Mouse (Mus musculus) left cerebral cortex, postnatal 36 days (tissue): Measurements from ENCODE around the gene Anp32e. TPM values are rescaled to one million over a fixed set of nuclear protein-coding genes. Genes with fewer than 3 reads are reported as not detected.
"Not testable (repeated sequence)": the region's sequence is repeated elsewhere in the genome, so short reads cannot be mapped to it uniquely, and the experiment has no call there.

Experiments
- DNase-seq, 2 experiments: peaks; one replicate each; pipeline ENCODE4 v3.0.0; 2021 to 2022; ENCODE audit warnings: low spot score in 2 of 2, mixed read lengths in 1 of 2
- intact Hi-C: fragments of 180-260 bp; cut with DNase I; formaldehyde crosslinking; loops from one replicate; pipeline ENCODE4 v1.15.1; 2025
- total RNA-seq, 2 experiments: library from RNA; stranded (reverse); gene quantifications; 2 replicates each; pipeline ENCODE4 v1.2.3; 2021

Gene Anp32e
- total RNA-seq, 2 experiments from 2014 or later: 87.9 to 91.2 TPM

DNA sequence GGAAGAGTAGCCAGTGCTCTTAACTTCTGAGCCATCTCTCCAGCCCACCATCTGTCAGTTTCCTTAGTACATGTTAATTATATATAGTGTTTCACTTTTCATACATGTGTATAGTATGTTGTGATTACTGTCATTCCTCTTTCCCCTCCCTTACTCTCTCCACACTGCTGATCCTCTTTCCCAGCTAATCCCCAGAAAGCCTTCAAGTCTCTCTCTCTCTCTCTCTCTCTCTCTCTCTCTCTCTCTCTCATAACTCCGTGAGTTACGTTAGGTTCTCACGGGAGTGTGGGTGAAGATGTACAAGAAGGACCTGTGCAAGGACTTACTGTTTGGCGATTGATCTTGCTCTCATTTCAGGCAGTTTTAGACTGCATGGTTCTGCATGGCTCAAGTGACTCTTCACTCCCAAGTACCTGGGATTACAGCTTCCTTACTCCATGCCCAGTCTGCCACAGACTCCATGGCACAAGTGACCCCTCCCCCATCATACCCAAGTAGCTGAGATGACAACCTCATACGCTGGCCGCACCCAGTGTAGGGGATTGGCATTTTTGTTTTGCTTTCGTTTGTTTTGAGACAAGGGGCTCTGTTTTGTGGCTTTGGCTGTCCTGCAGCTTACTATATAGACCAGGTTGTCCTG, 4.2 kb downstream of the Anp32e start:
- intact Hi-C loops: no loop called here
- no peak for DNase-seq

DNA sequence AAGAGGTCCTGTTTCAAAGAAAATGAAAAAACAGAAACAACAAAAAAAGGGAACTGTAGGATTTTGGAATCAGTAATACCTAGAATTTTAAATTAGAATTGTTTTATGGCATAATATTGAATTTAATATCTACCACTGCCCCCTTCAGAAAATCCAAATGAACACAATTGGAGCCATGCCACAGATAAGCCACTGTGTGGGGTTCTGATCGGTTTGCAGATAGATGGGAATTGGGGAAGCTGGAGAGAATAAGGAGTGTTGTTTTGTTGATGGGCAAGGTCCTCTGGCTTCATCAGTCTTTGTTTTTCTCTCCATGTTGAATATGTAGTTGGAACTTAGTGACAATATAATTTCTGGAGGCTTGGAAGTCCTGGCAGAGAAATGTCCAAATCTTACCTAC, 5.4 kb downstream of the Anp32e start:
- intact Hi-C loops: no loop called here
- no peak for DNase-seq

DNA sequence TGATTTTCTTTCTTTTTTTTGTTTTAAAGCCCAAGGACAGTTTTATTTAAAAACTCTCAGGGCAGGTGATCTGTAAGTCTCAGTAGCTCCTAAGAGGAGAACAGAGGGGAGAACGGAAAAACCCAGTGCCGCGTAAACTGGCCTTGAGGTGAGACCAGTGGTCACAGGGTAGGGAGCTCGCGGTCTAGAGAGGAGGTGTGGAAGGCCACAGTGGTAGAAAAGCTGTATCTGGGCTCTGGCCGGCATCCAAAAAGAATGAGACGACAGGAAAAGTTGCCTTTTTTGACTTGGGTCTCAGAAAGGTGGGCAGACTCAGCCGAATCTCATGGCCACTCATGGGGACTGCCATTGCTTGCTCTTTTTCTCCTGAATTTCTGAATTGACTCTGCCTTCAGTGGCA, 9.2 kb downstream of the Anp32e start:
- no peak for DNase-seq
- intact Hi-C loops: no loop called here

DNA sequence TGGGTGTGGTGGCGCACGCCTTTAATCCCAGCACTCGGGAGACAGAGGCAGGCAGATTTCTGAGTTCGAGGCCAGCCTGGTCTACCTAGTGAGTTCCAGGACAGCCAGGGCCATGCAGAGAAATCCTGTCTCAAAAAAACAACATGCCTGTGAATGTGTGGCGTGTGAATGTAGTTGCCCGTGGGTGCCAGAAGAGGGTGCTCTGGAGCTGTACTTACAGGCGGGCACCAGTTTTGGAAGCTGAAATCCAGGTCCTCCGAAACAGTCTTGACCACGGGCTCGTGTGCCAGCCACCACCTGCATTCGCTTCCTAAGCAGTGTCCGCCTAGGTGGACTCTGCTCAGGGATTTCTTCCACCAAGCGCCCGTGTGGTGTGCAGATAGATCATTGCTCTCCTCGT, 9.8 kb downstream of the Anp32e start:
- intact Hi-C loops: no loop called here
- no peak for DNase-seq

DNA sequence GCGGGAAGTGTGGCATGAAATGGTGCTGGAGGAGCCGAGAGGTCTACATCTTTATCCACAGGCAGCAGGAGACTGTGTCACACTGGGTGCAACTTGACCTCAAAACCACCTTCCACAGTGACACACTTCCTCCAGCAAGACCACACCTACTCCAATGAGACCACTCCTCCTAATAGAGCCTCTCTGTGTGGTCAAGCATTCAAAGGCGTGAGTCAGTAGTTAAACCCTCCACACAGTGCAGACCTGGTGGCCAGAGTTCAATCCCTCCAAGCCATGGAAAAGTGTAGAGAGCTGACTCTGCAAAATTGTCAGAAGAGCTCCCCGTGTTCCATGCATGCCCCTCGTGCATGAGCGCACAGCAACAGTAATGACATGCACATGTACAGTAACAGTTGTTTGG, 13.7 kb downstream of the Anp32e start:
- DNase-seq: no peak
- intact Hi-C loops: no loop called here

DNA sequence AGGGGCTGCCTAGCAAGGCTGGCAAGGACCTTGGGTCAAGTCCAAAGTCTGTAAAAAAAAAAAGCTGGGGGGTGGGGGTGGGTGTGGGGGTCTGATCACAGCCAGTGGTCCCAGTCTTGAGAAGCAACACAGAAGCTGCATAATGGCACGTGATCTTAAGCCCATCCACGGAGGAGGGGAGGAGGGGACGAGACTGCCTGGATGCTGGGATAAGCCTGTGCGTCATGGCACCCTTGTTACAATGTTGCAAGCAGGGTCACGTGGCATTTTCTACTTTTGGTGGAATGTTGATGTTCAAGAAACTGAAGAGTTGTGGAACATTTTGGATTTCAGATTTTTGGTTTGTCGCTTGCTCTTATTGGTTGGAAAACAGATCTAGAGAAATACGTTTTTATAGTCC, 14.2 kb downstream of the Anp32e start:
- no peak for DNase-seq
- intact Hi-C loops: no loop called here

DNA sequence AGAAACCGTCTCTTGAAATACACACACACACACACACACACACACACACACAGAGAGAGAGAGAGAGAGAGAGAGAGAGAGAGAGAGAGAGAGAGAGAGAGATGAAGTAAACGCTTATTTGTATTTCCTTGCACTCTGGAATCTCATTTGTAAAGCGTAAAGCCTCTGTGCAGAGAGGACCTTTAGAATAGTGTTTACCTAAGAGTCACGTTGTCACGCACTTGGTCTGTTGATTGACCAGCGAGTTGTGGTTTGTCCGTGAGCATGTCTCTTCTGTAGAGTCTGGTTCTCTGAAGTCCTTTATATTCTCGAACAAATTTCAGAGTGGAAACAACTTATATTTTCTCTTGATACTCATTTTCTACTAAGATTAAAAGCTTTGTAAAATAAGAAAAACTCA, 15.7 kb downstream of the Anp32e start:
- no peak for DNase-seq
- intact Hi-C loops: no loop called here

DNA sequence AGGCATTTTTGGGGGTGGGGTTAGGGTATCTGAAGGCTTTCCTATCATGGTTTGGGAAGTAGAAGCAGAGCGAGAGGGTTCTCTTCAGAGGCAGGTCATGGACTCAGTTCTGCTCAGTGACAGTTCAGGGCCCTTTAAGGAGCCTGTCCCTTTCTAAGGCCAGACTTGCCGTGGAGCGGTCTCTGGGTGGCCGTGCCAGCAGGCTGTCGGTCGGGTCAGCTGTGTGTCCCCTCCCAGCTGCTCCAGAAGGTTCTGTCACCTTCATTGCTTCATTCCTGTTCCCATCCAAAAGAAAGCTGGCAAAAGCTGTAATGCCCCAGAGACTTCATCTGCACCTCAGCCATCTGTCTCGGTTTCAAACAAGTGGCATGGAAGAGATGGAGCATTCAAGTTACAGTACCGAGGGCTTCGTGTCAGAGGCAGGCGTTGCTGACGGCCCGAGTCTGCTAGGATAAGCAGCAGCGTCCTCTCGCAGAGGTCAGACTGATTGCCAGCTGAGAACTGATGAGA, 16.7 kb downstream of the Anp32e start:
- DNase-seq: no peak
- intact Hi-C loops: no loop called here

DNA sequence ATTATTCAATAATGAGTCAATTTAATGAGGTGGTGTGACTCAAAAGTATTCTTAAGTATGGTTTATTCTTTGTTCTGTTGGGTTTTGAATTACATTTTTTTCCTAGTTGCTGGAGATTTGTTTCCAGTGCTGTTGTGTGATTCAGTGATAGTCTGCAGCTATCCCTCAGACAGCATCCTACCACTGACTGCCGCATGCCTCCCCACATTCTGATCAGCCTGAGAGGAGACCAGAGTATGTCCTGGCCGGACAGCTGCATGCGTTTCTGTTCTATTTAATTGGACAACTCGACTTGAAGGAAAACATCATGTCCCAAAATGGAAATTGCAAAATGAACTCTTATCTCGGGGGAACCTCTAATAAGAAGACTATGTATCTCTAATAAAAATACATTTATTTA, 19.3 kb downstream of the Anp32e start:
- intact Hi-C loops: no loop called here
- DNase-seq: no peak

DNA sequence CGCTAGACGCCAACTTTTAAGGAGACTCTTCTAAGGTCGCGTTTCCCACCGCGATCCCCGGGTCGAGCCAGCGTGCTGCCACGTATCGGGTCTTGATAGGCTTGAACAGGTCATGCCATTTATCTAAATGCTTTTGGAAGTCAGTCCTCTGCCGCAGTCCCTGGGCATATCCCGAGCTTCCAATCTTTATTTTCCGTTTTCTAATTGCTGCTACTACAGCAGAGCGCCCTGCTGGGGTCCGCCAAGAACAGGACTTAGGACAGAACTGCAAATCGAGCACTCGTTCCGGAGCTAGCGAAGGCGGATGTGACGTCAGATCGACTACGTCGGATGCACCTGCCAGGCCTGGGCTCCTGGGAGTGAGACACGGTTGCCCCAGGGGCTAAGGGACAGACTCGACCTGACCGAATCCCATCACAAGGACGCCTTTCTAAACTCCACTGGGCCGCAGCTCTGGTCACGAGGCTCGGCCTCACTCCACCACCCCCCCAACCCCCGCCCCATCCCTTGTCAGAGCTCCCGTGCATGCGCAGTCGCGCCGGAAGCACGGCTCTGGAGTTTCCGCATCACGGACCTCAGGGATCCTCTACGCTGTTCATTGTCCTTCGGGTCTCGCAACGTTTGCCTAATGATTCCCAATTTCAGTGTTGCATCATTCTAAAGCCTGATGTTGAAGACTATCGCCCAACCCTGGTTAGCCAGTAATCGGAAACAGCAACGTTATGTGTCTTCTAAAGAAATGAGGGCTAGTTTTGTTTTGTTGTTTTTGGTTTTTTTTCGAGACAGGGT, 21.9 kb downstream of the Anp32e start:
- peak; percentile 92 to 94 for DNase-seq
- intact Hi-C loops: loop anchor here (5.0 kb wide), 1 partner anchor 191 kb away; no protein-coding TSS in a partner anchor

DNA sequence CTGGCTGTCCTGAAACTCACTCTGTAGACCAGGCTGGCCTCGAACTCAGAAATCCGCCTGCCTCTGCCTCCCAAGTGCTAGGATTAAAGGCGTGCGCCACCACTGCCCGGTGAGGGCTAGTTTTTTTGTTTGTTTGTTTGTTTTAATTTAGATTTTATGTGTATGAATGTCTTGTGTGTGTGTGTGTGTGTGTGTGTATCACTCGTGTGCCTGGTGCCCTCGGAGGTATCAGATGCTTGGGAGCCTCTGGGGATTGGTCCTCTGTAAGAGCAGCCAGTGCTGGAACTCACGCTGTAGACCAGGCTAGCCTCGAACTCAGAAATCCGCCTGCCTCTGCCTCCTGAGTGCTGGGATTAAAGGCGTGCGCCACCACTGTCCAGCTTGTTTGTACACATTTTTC, 22.5 kb downstream of the Anp32e start:
- DNase-seq: not testable (repeated sequence)
- intact Hi-C loops: loop anchor here (5.0 kb wide), 1 partner anchor 191 kb away; no protein-coding TSS in a partner anchor

DNA sequence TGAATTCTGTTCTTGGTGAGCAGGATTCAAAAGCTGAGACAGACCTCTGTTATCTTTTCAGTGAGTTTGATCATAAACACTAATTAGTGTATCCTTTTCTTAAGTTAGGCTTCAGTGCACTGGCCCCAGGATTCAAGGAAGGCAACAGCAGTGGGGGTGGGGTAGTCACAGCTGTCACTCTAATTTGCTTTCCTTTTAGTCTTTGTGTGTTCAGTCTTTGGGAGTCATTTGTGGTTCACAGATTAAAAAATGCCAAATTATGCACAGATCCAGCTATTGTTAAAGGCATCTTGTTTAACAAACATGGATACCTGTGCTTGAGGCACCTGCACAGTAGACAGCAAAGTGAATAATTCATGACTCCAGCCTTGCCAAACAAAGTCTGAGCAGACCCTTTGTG, 24.0 kb downstream of the Anp32e start:
- no peak for DNase-seq
- intact Hi-C loops: loop anchor here (5.0 kb wide), 1 partner anchor 189 kb away; no protein-coding TSS in a partner anchor

DNA sequence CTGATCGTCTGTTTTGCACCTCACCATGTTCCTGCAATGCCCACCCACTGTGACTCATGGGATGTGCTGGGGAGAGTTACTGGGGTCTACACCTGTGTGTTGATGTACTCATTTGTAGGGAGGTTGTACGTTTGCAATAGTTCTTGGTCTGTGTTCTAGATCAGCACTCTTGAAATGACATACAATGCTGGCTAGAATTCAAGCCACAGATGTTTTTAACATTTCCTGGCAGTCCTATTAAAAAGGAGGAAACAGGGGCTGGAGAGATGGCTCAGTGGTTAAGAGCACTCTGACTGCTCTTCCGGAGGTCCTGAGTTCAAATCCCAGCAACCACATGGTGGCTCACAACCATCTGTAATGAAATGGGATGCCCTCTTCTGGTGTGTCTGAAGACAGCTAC, 24.5 kb downstream of the Anp32e start:
- intact Hi-C loops: loop anchor here (5.0 kb wide), 1 partner anchor 189 kb away; no protein-coding TSS in a partner anchor
- DNase-seq: no peak

DNA sequence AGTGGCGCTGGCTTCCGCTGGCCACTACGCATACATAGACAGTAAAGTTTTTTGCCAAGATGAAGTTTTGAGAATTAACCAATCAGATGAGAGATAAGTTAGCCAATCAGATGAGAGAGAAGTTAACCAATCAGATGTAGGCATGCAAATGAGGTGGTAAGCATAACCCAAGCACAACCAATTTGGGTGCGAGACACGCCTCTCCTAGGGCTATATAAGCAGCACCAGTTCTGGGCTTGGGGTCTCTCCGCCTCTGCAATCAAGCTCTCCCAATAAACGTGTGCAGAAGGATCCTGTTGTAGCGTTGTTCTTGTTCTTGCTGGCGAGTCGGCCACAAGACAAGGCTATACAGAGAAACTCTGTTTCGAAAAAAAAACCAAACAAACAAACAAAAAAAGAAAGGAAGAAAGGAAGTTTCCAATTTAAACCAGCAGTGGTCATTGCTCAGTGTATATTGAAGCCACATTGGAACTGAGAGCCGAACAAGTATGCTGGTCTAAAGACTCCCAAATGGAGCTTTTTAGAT, 25.7 kb downstream of the Anp32e start:
- intact Hi-C loops: loop anchor here (5.0 kb wide), 1 partner anchor 188 kb away; no protein-coding TSS in a partner anchor
- not testable (repeated sequence) for DNase-seq

DNA sequence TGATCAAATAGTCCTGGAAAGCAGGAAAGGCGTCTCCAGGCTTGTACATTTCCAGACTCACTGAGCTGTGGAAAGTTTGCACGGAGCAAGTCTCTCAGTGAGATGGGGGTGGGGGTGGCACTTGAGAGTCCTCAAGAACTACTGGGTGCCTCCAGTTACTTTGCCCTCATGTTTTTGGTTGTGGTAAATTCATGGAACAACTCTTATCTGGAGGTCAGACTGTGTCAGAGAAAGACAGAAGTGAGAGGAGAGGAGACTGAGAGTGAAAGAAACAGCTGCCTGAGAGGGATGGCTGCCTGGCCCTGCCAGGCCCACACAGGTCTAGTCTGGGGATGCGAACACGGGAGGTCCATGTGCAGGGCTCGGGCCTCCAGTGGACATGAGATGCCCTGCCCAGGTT, 26.3 kb downstream of the Anp32e start:
- no peak for DNase-seq
- intact Hi-C loops: no loop called here

DNA sequence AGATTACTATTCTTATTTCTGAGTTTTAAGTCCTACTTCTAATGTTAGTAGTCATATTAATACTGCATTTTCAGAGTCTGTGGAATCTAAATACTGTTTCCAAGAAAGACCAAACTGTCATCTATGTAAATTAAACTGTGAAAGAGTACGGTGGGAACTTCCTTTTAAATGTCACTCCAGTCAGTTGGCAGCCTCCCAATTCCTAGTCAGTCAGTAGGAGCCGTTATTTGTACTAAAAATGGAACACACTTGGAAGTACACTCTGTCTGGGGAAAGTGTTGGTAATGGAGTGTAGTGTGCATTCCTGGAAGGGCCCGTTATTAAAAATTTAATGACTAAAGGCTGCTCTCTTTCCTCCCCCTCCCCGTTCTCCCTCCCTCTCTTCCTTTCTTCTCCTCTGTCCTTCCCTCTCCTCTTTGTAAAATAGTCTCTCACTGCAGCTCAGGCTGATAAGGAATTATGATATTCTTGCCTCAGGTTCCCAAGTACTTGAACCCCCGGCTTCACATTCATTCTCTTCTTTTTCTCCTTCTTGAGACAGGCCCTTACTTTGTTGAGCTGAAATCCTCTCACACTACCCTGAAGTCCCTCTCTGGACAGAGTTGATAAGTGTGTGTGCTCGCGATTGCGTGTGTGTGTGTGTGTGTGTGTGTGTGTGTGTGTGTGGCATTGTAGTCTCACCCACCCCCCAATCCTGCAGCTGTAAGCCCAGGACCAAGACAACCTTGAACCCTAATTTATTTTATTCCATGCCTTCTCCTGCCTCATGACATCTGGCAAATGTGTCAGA, 28.5 kb downstream of the Anp32e start:
- no peak for DNase-seq
- intact Hi-C loops: no loop called here

DNA sequence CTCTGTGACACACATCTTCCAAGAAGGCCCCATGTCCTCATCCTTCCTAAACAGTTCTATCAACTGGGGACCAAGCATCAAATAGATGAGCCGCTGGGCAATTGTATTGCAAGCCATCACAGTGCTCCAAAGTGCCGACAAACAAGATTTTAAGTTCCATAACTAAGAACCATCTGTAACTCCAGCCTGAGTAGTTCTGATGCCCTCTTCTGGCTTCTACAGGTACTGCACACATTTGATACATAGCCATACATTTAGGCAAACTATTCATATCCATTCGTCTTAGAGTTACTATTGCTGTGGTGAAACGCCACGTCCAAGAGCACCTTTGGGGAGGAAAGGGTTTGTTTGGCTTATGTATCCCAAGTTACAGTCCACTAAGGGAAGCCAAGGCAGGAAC, 30.0 kb downstream of the Anp32e start:
- no peak for DNase-seq

DNA sequence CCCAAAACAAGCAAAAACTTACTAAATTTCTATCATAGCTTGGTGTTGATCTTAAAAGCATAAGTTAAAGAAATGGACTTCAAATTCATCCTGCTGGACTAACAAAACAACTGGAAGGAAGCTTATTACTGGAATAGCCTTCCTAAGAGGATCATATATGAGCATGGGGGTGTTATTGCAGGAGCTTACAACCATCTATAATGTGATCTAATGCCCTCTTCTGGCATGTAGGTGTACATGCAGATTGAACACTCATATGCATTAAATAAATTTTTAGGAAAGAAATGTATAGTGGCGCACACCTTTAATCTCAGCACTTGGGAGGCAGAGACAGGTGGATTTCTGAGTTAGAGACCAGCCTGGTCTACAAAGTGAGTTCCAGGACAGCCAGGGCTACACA, 30.8 kb downstream of the Anp32e start:
- DNase-seq: no peak
- intact Hi-C loops: no loop called here

More for the DNA sequence above, 30.0 kb downstream of the Anp32e start:
- intact Hi-C loops: no loop called here

DNA sequence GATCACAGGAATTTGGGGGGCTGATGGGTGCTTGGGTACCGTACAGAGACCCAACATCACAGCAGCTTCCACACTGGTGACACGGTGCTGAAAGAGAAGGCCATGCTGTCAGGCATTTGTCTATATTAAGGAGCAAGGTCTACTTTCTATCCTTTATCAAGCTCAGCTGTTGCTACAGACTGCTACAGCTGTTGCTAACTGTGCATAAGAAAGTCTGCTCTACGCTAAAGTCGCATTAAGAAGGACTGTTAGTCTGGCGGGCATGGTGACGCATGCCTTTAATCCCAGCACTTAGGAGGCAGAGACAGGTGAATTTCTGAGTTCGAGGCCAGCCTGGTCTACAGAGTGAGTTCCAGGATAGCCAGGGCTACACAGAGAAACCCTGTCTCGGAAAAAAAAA, 33.1 kb downstream of the Anp32e start:
- intact Hi-C loops, DNase-seq: not testable (repeated sequence)

DNA sequence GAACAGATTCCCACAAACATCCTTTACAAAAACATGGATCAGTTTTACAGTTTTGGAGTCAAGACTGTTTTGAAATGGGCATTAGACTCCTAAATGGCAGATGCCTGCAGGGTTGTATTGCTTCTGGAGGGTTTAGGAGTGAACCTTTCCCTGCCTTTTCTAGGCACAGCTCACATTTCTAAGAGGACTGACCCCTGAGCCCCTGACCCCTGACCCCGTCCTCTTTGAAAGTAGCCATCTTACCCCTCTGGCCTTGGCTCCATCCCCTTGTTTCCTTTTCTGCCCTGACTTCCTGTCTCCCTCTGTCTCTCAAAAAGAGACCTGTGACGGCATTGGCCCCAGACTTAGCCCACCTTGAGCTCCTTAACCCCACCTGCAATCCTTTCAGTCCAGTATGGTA, 34.2 kb downstream of the Anp32e start:
- intact Hi-C loops: no loop called here
- DNase-seq: no peak
